Mouse (Mus musculus): ENCODE measurements around the gene Rras.
A peak's percentile ranks its signal among the peaks of the same experiment; 100 is the strongest.
"Not testable (repeated sequence)": the region's sequence is repeated elsewhere in the genome, so short reads cannot be mapped to it uniquely, and the experiment has no call there.

Gene Rras

GRCm38 (mm10) chr7:45000539-45001114 is 17.1 kb upstream of the Rras start:
- DNase-seq: no peak

DNA sequence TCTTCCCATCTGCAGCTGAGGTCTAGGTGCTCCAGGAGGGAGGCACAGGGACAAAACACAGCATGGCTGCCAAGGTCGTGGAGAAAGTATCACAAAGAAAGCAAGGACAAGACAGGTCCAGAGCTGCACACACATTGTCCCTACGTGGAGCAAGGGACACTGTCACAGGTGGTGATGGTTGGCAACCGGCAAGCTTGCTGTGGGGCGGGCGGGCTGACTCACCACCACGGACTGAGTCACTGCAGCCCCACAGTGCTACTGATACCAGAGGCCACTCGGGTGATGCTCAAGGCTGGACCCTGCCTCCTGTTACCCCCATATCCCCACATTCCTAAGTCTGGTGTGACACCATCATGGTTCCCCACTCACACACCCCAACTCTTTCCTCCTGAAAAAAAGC is 15.3 kb upstream of the Rras start:
- DNase-seq: no peak

DNA sequence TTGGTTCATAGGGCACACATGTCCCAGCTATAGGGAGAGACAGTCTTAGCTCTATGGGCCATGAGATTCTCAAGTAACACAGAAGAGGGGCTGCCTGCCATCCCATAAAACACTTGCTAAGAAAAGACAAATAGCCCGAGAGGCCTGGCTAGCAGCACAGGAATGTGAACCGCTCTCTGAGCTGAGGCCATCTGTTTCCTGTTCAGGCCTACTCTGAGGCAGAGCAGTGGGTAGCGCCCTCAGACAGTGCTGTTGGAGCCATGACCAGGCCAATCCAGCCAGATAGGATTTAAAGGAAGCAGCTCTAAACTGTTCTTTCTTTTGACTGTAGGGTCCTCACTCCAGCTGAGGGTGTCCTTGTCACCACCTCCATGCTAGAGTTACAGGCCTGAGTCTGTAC is 13.2 kb upstream of the Rras start:
- DNase-seq: no peak

- no peak for DNase-seq
These were observed 12.3 kb upstream of the Rras start for GRCm38 (mm10) chr7:45005321-45005992.

GRCm38 (mm10) chr7:45006503-45006902 is 11.3 kb upstream of the Rras start:
- DNase-seq: no peak

GRCm38 (mm10) chr7:45007141-45007540 is 10.6 kb upstream of the Rras start:
- no peak for DNase-seq

GRCm38 (mm10) chr7:45007846-45008245 is 9.9 kb upstream of the Rras start:
- DNase-seq: no peak

GRCm38 (mm10) chr7:45008411-45008810 is 9.3 kb upstream of the Rras start:
- no peak for DNase-seq

- no peak for DNase-seq
These were observed 5.8 kb upstream of the Rras start for GRCm38 (mm10) chr7:45012011-45012410.

- no peak for DNase-seq
These were observed 4.9 kb upstream of the Rras start for GRCm38 (mm10) chr7:45012824-45013223.

- no peak for DNase-seq
These were observed 4.2 kb upstream of the Rras start for GRCm38 (mm10) chr7:45013366-45014095.

- no peak for DNase-seq
These were observed 3.7 kb upstream of the Rras start for GRCm38 (mm10) chr7:45014096-45014451.

GRCm38 (mm10) chr7:45015344-45015956 is 2.3 kb upstream of the Rras start:
- DNase-seq: no peak

GRCm38 (mm10) chr7:45015957-45016612 is 1.7 kb upstream of the Rras start, which contains the start of gene Scaf1:
Scaf1 (minus strand) TSS chr7:45016363.
- DNase-seq: peak; percentile 100

DNA sequence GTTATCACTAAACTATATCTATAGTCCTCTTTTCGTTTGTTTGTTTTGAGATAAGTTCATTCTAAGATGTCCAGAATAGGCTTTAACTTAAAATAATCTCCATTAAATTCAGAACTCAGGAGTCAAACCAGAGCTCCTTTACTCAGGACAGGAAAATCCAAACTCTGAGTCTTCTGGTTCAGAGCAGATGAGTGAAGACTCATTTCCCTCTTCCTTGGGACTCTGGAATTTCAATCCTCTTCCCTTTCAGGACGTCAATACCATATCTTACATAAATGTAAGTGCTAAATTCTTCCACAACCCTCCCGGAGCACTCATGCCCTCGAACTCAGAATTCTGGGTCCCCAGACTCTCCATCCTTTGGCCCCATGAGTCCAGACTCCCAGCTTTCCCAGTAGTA is 1.0 kb upstream of the Rras start:
- DNase-seq: no peak

DNA sequence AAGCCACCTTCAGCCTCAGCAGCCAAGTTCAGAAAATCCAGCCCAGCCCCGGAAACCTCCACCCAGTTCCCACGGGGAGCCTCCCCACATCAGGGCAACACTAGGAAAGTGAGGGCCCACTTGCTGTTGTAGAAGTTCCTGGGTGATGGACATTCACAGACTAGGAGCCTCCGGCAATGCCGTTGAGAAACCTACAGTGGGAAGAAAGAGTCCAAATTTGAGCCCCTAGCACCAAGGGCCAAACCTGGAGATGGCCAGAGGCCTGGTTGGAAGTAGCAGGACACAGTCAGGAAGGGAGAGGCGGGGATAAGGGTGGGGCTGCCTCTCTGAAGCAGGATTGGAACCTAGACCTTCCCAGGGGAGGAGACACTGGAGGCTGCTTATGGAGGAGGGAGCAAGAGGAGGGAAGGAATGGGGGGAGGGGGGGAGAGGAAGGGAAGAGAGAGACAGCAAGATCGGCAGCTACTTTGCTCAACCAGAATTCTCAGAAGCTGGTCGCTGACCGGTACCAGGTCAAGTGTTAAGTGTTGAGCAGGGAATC is 1.3 kb downstream of the Rras start:
- DNase-seq: peak; percentile 76

GRCm38 (mm10) chr7:45020225-45020624 is 2.5 kb downstream of the Rras start:
- no peak for DNase-seq

DNA sequence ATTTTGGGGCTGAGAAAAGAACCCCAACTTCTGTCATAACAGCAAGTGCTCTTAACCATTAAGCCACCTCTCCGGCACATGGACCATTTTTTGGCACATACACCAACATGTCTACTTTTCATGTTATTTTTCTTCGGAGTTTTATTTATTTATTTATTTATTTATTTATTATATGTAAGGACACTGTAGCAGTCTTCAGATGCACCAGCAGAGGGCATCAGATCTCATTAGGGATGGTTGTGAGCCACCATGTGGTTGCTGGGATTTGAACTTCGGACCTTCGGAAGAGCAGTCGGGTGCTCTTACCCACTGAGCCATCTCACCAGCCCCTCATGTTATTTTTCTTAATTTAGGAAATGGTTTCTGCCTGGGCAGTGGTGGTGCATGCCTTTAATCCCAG is 6.0 kb downstream of the Rras start:
- not testable (repeated sequence) for DNase-seq

- no peak for DNase-seq
These were observed 6.8 kb downstream of the Rras start for GRCm38 (mm10) chr7:45024281-45025248.

DNA sequence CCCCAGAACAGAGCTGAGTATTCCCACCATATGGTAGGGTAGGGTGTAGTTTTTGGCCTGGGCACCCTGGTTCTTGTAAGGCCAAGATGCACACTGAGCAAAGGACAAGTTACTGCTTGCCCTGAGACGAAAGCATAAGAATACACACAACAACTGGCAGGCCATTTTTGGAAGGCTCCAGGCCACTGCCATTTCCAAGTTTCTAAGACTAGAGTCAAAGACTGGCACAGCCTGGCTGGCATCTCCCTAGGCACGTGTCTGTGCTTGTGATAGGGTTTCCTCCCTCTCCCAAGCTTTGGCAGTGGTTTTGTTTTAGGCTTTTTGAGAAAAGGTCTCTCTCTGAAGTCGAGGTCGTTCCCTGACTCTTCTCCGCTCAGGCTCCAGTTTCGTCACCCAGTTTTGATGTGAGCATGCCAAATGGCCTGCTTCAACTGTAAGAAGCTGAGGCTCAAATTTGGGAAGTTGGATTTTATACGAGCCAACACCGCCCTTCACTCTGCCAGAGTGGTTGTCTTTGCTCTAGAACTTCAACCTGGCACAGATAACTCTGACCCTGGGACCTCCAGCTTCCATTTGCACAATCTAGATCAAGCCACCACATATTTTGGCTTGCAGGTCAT is 8.0 kb downstream of the Rras start:
- no peak for DNase-seq

GRCm38 (mm10) chr7:45026256-45026655 is 8.5 kb downstream of the Rras start:
- DNase-seq: no peak

All from kidney, adult 11 months (tissue).